Mouse (Mus musculus) urinary bladder, adult 18-20 months (tissue): ENCODE results near the gene Tmem265.

ENCODE experiments used
- DNase-seq, 2 experiments: peaks; one replicate each; pipeline ENCODE4 v3.0.0; 2022; ENCODE audit warnings: low spot score in 2 of 2, mixed read lengths in 2 of 2

Tmem265 gene

GRCm38 (mm10) chr7:127561340-127561858 lies at the start of gene Tmem265:
Gene Tmem265, plus strand, starts transcription at chr7:127561390.
- no peak for DNase-seq

GRCm38 (mm10) chr7:127511808-127512230 lies 49.4 kb upstream of the Tmem265 start, which contains the start of gene Srcap:
Gene Srcap, plus strand, starts transcription at chr7:127511983.
- peak; percentile 85 to 93 for DNase-seq

- peak; percentile 83 to 87 for DNase-seq
Measured at GRCm38 (mm10) chr7:127512231-127513015, 48.8 kb upstream of the Tmem265 start.

- peak in 1 of 2 experiments; percentile 11 for DNase-seq
Measured at GRCm38 (mm10) chr7:127513016-127513390, 48.2 kb upstream of the Tmem265 start.

GRCm38 (mm10) chr7:127513781-127514180 lies 47.4 kb upstream of the Tmem265 start:
- DNase-seq: no peak

- DNase-seq: no peak
Measured at GRCm38 (mm10) chr7:127515846-127516245, 45.3 kb upstream of the Tmem265 start.

- DNase-seq: no peak
Measured at GRCm38 (mm10) chr7:127516344-127516743, 44.8 kb upstream of the Tmem265 start.

- no peak for DNase-seq
Measured at GRCm38 (mm10) chr7:127519284-127519683, 41.9 kb upstream of the Tmem265 start, which contains the start of gene Gm42715. Gene Gm42715, plus strand, starts transcription at chr7:127519584.

- no peak for DNase-seq
Measured at GRCm38 (mm10) chr7:127541671-127542070, 19.5 kb upstream of the Tmem265 start.

- no peak for DNase-seq
Measured at GRCm38 (mm10) chr7:127549116-127549835, 11.9 kb upstream of the Tmem265 start.

GRCm38 (mm10) chr7:127551558-127551957 lies 9.6 kb upstream of the Tmem265 start:
- no peak for DNase-seq

GRCm38 (mm10) chr7:127560580-127560979 lies 610 bp upstream of the Tmem265 start:
- DNase-seq: no peak

GRCm38 (mm10) chr7:127564381-127565150 lies 3.4 kb downstream of the Tmem265 start:
- DNase-seq: no peak

GRCm38 (mm10) chr7:127572895-127573471 lies 11.8 kb downstream of the Tmem265 start, which contains the start of gene Phkg2:
Gene Phkg2, plus strand, starts transcription at chr7:127573340.
- peak; percentile 60 to 89 for DNase-seq

- DNase-seq: no peak
Measured at GRCm38 (mm10) chr7:127573503-127574008, 12.4 kb downstream of the Tmem265 start.

GRCm38 (mm10) chr7:127574115-127574514 lies 12.9 kb downstream of the Tmem265 start:
- DNase-seq: no peak

GRCm38 (mm10) chr7:127583260-127583659 lies 22.1 kb downstream of the Tmem265 start:
- DNase-seq: no peak

- DNase-seq: no peak
Measured at GRCm38 (mm10) chr7:127585031-127585430, 23.8 kb downstream of the Tmem265 start.

- DNase-seq: no peak
Measured at GRCm38 (mm10) chr7:127586149-127586548, 25.0 kb downstream of the Tmem265 start.

GRCm38 (mm10) chr7:127587196-127587595 lies 26.0 kb downstream of the Tmem265 start:
- DNase-seq: no peak
